Mouse (Mus musculus) retina, adult 2 months (tissue): ENCODE measurements around the gene Grhl1.
"Not testable (repeated sequence)": the region's sequence is repeated elsewhere in the genome, so short reads cannot be mapped to it uniquely, and the experiment has no call there.

Experiments used
- DNase-seq: peaks from one replicate; pipeline ENCODE4 v3.0.0-alpha.2; 2012; ENCODE audit warnings: low read depth, low spot score

Grhl1 gene

GRCm38 (mm10) chr12:24590371-24590770 is 18.3 kb downstream of the Grhl1 start:
- no peak for DNase-seq

GRCm38 (mm10) chr12:24592055-24592454 is 20.0 kb downstream of the Grhl1 start:
- no peak for DNase-seq

DNA sequence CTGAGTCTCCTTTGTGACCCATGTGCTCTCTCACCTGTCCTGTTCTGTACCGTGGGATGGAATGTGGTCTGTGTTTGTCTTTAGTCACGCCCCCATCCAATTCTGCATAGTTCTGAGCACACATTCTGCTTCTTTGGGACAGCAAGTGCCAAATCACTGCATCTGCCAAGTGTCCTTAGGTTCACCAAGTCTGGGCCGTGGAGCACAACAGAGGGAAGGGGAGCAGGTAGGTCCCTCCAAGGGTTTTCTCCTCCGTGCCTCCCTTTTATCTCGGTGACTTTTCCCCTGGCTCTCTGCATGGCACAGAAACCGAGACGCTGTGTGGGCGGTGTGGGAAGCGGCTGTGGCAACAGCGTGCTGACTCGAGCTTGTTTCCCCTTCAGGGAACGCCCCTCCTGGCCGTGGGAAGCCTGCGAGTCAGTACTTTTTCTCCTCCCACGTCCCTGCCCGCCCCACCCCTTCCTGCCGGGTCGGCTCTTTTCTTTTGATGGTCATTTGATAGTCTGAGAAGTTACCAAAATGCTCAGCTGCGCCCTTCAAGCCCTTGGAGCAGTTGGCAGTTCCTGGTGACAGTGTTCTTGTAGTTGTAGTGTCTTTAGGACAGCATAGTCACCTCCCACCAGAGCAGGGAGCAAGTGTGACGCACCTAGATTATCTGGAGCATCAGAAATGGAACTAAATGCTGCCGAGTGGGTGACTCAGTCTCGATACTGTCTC is 21.0 kb downstream of the Grhl1 start:
- no peak for DNase-seq

DNA sequence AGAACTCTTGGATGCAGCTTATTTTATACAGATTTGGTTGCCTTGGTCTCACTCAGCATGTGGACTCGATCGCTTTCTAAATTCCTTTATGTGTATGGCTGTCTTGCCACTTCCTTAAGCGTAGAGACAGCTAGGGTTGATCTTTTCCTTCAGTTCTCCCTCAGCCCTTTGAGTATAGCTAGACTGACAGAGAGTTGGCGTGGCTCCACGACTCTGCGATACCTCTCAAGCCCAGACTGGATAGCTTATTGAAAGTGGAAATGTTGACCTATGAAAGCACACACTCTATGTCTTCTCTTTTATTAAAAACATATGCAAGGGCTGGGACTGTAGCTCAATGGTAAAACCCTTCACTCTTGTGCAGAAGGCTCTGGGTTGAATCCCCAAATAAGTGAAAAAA is 25.3 kb downstream of the Grhl1 start:
- no peak for DNase-seq

DNA sequence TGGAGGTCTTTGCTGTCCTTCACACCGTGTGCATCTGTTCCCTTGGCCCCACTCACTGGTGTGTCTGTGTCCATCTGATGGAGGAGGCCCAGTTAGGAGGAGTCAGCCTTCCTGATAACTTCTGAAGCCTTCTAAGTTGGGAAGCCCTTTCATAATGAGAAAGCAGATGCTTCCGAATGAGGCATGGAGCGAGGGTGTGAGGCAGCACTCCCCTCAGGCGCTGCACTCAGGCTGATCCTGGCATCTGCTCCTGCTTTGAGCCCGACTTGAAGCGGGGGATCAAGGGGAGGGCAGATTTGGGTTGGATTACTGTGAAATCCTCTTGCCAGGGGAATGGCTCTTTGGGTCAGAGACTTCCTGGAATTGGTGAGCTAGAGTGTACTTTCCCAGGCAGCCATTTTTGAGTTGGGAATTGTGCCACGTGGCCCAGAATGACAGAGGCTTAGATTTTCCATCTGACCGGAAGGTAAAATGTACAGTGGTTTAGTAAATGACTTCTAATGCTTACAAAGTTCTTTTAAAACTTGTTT is 27.3 kb downstream of the Grhl1 start:
- DNase-seq = no peak

GRCm38 (mm10) chr12:24600074-24600473 is 28.0 kb downstream of the Grhl1 start:
- no peak for DNase-seq

DNA sequence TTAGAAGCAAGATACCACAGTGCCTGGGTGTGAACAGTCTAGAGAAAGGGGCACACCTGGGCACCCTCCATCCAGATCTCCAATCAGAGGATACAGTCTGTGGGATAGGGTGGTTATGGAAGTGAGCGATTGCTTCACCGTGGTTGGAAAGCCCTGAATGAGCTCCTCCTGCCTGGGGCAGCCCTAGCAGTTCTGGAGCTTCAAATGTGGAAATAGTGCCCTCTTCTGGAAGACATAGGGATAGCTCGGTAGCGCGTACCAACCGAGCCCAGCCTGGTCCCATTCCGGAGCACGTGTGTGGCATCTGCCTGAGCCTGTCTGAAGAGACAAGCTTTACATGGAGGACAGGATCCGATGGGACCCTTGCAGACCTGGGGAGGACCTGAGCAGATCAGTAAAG is 28.7 kb downstream of the Grhl1 start:
- peak; percentile 46 for DNase-seq

DNA sequence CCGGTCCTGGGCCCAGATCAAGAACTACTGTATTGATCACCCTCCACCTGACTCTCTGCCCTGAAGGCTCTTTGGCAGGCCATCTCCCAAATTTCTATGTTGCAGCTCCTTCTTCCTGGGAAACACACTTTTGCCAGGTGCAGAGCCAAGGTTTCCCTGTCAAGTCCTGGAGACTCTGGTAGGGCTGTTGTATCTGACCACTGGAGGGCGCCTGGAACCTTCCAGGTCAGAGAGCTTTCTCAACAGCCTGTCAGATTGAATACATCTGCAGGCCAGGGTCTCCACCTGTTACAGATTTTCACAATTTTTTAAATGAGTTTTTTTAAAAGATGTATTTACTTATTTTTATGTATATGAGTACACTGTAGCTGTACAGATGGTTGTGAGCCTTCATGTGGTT is 31.2 kb downstream of the Grhl1 start:
- peak; percentile 26 for DNase-seq

GRCm38 (mm10) chr12:24606166-24606565 is 34.1 kb downstream of the Grhl1 start:
- DNase-seq = no peak

DNA sequence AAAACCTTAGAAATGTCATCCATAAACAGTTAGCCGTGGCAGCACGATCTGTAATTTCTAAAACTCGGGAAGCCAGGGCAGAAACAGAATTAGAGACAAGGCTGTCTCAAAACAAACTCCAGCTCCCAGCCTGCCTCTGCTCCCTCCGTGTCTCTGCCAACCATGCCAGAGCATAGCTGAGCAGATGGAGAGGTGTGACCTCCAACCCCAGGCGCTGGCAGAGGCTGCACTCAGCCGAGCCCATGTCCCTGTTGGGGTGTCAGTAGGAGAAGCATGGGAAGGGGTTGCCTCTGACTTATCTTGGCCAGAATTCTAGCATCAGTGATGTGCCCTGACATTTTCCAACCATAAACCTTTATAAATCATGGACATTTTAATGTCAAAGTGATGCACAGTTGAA is 40.5 kb downstream of the Grhl1 start:
- no peak for DNase-seq

DNA sequence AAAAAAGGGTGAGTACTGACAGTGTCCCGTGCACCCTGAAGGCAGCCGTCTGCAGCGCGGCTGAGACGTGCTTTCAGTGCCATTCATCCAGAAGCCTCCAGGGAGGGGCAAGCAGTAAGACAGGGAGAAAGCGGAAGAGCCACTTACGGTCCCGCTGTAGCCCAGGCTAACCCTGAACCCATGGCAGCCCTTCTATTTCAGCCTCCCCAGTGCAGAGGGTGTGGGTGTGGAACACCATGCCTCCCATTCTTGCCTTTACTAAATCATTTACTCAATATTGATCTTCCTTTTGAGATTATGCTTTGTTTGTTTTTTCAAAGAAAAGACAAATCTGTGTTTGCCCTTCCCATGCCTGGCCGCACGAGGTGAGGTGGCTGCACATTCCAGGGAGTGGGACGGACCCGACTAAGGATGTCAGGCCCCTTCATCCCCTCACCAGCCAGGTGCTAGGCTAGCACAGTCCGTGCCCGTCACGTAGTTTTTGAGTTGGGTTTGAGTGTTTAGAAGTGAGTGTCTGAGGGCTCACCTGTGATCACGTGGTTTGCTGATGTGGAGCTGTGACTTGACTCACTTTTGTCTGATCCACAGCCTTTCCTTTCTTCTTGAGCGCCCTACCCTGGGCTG is 42.5 kb downstream of the Grhl1 start:
- DNase-seq = no peak

- no peak for DNase-seq
Observed at GRCm38 (mm10) chr12:24615140-24615539, 43.1 kb downstream of the Grhl1 start.

GRCm38 (mm10) chr12:24619436-24619835 is 47.4 kb downstream of the Grhl1 start:
- no peak for DNase-seq

DNA sequence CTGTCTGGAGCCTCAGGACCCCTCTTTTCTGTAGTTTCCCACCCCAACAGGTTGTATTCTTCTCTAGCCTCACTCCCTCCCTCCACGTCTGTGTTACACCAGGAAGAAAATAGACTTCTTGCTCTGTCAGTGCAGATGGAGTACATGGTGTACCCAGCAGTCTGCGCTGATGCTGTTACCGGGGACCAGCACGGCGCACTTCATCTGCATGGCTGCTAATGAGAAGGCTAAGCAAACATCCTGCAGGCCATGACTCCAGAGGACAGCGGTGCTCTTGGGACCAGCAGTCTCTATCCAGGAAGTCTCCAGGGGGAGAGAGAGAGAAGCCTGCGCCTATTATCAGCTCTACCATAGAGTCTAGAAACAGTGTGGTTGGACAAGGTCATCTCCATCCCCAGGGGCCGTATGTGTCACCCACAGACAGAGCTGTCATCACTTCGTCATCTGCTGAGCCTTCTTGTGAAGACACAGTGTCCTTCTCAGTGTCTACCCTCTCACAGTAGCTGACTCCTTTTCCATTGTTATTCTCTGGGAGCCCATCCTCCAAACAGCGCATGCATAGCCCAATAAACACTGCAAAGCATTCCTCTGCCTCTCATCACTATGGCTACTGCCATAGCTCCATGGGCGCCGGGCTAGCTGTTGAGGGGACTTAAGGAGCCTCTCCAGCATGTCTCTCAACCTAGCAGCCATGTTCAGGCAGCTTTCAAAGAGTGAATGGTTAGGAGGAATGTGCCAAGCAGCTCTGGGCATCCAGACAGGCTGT is 51.6 kb downstream of the Grhl1 start:
- no peak for DNase-seq

- no peak for DNase-seq
Observed at GRCm38 (mm10) chr12:24626401-24626800, 54.3 kb downstream of the Grhl1 start.

- DNase-seq = no peak
Observed at GRCm38 (mm10) chr12:24627215-24627614, 55.1 kb downstream of the Grhl1 start.

GRCm38 (mm10) chr12:24630220-24630619 is 58.1 kb downstream of the Grhl1 start:
- DNase-seq = no peak

DNA sequence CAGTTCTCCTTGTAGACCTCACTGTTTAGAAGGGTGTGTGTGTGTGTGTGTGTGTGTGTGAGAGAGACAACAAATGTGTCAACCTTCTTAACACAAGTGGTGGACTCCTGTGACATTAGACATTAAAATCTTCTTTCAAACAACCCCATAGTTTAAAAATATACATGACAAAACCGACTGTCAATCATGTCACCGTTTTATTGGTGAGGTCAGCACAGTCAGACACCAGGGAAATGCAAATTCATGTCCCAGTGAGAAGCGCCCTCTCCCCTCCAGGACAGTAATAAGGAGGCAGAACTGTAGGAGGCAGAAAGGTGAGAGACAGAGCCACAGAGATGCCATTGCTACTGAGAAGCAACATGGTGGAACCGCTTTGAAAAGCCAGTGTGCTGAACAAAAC is 60.3 kb downstream of the Grhl1 start:
- no peak for DNase-seq

DNA sequence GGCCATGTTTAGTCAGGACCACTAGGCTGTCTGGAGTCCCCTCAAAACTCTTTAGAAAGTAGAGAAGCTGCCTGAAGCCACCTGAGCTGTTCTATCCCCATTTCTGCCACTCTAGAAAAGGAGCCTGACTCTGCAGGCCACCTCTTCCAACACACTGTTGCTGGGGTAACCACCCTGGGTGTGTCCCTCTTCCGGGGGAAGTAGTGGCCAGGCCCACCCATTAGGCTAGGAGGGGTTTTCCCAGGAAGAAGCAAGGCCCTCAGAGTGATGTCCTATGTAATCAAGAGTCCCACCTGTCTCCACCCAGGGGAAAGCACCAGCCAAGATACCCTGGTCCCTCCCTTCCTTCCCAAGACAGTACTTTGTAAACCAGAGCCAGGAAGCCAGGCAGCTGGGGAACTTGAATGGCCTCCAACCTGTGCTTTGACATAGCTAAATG is 61.7 kb downstream of the Grhl1 start:
- no peak for DNase-seq

DNA sequence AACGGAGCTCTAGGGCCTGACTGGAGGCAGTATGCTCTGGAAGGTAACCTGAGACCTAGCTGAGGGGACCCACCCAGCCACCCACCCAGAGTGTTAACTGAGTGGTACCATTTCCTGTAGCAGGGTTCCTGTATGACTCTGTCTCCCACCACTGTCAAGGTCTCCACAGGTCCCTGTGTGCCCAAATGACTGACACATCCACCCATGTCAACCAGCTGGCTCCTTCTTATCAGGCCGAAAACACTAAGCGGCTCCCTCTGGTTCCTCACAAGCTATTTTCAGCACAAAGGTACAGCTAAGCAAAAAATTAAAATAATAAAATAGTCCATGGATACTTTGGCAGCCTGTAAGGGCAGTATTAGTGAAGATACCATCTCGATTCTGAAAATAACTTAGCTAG is 62.1 kb downstream of the Grhl1 start:
- no peak for DNase-seq

- DNase-seq = no peak
Observed at GRCm38 (mm10) chr12:24634648-24635047, 62.6 kb downstream of the Grhl1 start.

DNA sequence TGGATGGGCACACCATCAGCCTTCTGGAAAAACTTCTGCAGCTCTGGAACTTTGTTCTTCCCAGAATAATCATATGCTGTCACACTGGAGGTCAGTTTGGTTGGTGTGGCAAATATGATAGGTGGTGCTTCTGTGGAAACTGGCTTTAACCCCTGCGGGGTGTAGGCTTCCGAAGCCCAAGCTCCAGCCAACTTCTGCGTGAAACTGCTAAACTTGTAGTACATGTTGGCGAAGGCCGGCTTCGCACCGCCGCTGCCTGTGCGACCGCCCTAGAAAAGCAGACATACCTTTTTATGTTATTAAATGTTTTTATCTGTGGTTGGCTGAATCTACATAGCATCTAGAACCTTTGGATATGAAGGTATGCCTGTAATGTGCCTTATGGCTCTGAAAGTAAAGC is 66.7 kb downstream of the Grhl1 start:
- DNase-seq = not testable (repeated sequence)
